Mouse (Mus musculus) spleen, adult 2 months (tissue): ENCODE measurements at regions not wholly inside any gene's neighbourhood (a gene's known extent, or its start where the extent isn't known, plus 50 kb on each side); places are given as distances from the start of the nearest gene placed in this dataset.

Experiments
- CTCF ChIP-seq: fragments of 200-500 bp; IDR thresholded peaks from 2 replicates; pipeline ENCODE4 v1.5.1; 2011; ENCODE audit warnings: mild to moderate bottlenecking, inconsistent platforms; ENCODE audit not compliant: insufficient read depth, insufficient read length, insufficient replicate concordance; ENCODE audit errors: extremely low read depth
- POLR2A ChIP-seq: fragments of 200-500 bp; IDR thresholded peaks from 2 replicates; pipeline ENCODE4 v1.6.1; 2011; ENCODE audit warnings: low read depth, low read length, inconsistent platforms

DNA sequence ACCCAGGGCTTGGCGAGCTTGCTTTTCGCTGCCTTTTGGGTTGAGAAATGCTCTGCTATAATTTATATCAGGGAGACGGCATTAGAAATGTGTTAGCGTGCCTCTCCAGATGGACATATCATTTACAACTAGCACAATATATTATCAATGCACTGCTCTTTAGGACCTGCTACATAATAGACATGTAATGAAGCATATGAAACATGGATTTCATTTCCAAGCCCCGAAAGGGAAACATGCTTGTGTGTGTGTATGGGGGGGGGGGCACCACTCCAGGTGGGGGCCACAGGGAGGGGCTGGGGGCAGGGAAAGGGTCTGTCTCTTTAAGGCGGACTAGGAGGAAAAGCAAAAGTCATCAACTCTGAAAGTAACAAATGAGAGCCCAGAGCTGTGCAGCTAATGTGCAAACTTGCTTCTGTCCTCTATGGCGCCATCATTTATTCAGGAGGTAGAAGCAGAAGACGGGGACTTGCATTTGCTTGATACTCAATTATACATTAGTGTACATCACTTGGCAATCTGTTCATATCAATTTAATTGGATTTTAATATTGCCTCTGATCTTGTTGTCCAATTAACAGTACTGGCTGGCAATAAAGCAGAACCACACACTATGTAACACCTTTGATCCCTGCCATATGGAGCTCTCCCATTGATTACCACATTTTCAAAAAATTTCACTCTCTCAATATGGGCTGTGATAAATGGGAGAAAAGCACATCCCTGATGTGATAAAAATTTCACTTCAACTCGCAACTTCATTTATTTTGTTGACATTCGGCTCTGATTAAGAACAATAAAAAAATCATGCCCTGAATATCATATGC, 293.2 kb downstream of the Bcl11a start:
- TF ChIP-seq CTCF, result no peak
- no peak for TF ChIP-seq POLR2A
